In the genomic region with DNA sequence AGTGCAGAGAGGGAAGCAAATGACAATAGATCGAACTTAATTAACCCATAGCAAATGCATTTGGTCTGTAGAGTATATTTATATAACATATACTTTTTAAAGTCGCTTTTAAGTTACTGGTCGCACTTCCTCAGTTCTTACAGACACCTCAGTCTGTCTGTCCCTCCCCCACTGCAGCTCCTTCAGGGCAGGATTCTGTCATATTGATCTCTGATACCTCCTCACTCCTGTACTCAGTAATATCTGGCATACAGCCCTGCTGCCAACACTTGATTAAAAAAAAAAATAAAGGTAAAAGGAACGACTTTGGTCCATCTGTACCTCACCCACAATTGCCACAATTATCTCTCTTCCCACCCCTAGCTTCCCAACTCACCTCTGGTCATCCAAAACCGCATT, we compare ENCODE assay signal across 8 mouse cellular contexts. TPM values are rescaled to one million over a fixed set of nuclear protein-coding genes. Genes with fewer than 3 reads are reported as not detected.
A peak's percentile ranks its signal among the peaks of the same experiment; 100 is the strongest.
DNase-seq lines count a peak whose midpoint lies in the region; ATAC-seq and TF ChIP-seq lines count a peak whose summit lies in the region.

No protein-coding gene starts in this region.

- TF ChIP-seq CTCF in lung, embryonic 14.5 days (IDR thresholded peaks at IDR 0.05; ENCODE audit: low read depth): no peak
- TF ChIP-seq CTCF in lung, adult 2 months (IDR thresholded peaks at IDR 0.05; ENCODE audit: insufficient read depth, low read length): no peak
- no peak for TF ChIP-seq CTCF in intestine, postnatal 0 days (IDR thresholded peaks at IDR 0.05; ENCODE audit: low read depth)

- 0 out of 2 replicates have a peak, but pooled peaks cover 6% of the 10 kb centered on the region for H3K4me1 ChIP-seq in lung, embryonic 14.5 days (ENCODE audit: insufficient read depth)
- peaks cover 6% of the 10 kb centered on the region for H3K4me1 ChIP-seq in lung, adult 2 months (ENCODE audit: control insufficient read depth, insufficient read depth, low read length)
- peaks cover 8% of the 10 kb centered on the region; the same call in 1 of the 2 replicates for H3K4me1 ChIP-seq in embryonic facial prominence, embryonic 15.5 days
- H3K4me1 ChIP-seq in intestine, postnatal 0 days (replicated peaks; ENCODE audit: control insufficient read depth, insufficient read depth, low read length): no peaks in the 10 kb centered on the region
- peaks cover 26% of the 10 kb centered on the region for H3K4me1 ChIP-seq in neural tube, embryonic 13.5 days (replicated peaks)

- no peaks in the 10 kb centered on the region for H3K9me3 ChIP-seq in lung, embryonic 14.5 days (ENCODE audit: low read depth, low read length)
- no peaks in the 10 kb centered on the region for H3K9me3 ChIP-seq in embryonic facial prominence, embryonic 15.5 days (replicated peaks)
- no peaks in the 10 kb centered on the region for H3K9me3 ChIP-seq in intestine, postnatal 0 days (ENCODE audit: control insufficient read depth)
- no peaks in the 10 kb centered on the region for H3K9me3 ChIP-seq in neural tube, embryonic 13.5 days

- no peak for TF ChIP-seq POLR2A in lung, adult 2 months (IDR thresholded peaks at IDR 0.05; ENCODE audit: borderline replicate concordance, extremely low read depth, low read depth, low read length)

- DNase-seq in lung, embryonic 14.5 days: no peak
- no peak for DNase-seq in lung, adult 2 months
- DNase-seq in cerebellum, adult 9-11 months: no peak
- no peak for DNase-seq in gastrocnemius, adult 18-20 months (ENCODE audit: low spot score)

- WGBS in lung, embryonic 14.5 days: 32% methylated on average over 5 of the region's 5 CpGs
- WGBS in lung, adult 2 months: 44% methylated on average over 5 of the region's 5 CpGs
- 46% methylated on average over 5 of the region's 5 CpGs for WGBS in embryonic facial prominence, embryonic 15.5 days
- 46% methylated on average over 5 of the region's 5 CpGs for WGBS in intestine, postnatal 0 days
- whole genome bisulfite sequencing in neural tube, embryonic 13.5 days: 37% methylated on average over 5 of the region's 5 CpGs

- H3K27me3 ChIP-seq in lung, embryonic 14.5 days (ENCODE audit: insufficient read depth, low read length): no peaks in the 10 kb centered on the region
- H3K27me3 ChIP-seq in embryonic facial prominence, embryonic 15.5 days: no peaks in the 10 kb centered on the region
- no peaks in the 10 kb centered on the region for H3K27me3 ChIP-seq in intestine, postnatal 0 days (replicated peaks; ENCODE audit: control insufficient read depth, insufficient read depth, low read length)
- H3K27me3 ChIP-seq in neural tube, embryonic 13.5 days: no peaks in the 10 kb centered on the region

- peak overlapping the region; percentile 47 for H3K4me3 ChIP-seq in lung, embryonic 14.5 days (ENCODE audit: low read depth, low read length)
- H3K4me3 ChIP-seq in lung, adult 2 months (replicated peaks; ENCODE audit: extremely low read depth, low read depth, low read length): no peak overlapping the region
- H3K4me3 ChIP-seq in embryonic facial prominence, embryonic 15.5 days (replicated peaks): peak overlapping the region; percentile 55
- H3K4me3 ChIP-seq in intestine, postnatal 0 days (ENCODE audit: low read depth, low read length): peak overlapping the region; percentile 59
- H3K4me3 ChIP-seq in neural tube, embryonic 13.5 days: peak overlapping the region; percentile 48

- no peak overlapping the region for H3K9ac ChIP-seq in lung, embryonic 14.5 days
- H3K9ac ChIP-seq in embryonic facial prominence, embryonic 15.5 days: 0 out of 2 replicates have a peak overlapping the region, but pooled peaks have one; percentile 35
- H3K9ac ChIP-seq in intestine, postnatal 0 days (ENCODE audit: low read depth, low read length): 0 out of 2 replicates have a peak overlapping the region, but pooled peaks have one; percentile 57
- H3K9ac ChIP-seq in neural tube, embryonic 13.5 days: peak overlapping the region; percentile 79

- peaks cover 28% of the 10 kb centered on the region for H3K36me3 ChIP-seq in lung, embryonic 14.5 days (ENCODE audit: insufficient read depth)
- H3K36me3 ChIP-seq in embryonic facial prominence, embryonic 15.5 days: peaks cover 31% of the 10 kb centered on the region
- H3K36me3 ChIP-seq in intestine, postnatal 0 days (ENCODE audit: control insufficient read depth, insufficient read depth): peaks cover 41% of the 10 kb centered on the region
- peaks cover 41% of the 10 kb centered on the region for H3K36me3 ChIP-seq in neural tube, embryonic 13.5 days

- no peak overlapping the region for H3K27ac ChIP-seq in lung, embryonic 14.5 days (ENCODE audit: low read depth)
- H3K27ac ChIP-seq in embryonic facial prominence, embryonic 15.5 days (replicated peaks): no peak overlapping the region; the same call in 1 of the 2 replicates
- no peak overlapping the region for H3K27ac ChIP-seq in intestine, postnatal 0 days (ENCODE audit: low read depth, low read length)
- H3K27ac ChIP-seq in neural tube, embryonic 13.5 days (replicated peaks): 0 out of 2 replicates have a peak overlapping the region, but pooled peaks have one; percentile 52

- ATAC-seq in lung, embryonic 14.5 days (ENCODE audit: insufficient read depth): no peak
- ATAC-seq in embryonic facial prominence, embryonic 15.5 days (ENCODE audit: insufficient number of reproducible peaks, low FRiP score, low TSS enrichment, low read depth): no peak
- no peak for ATAC-seq in intestine, postnatal 0 days
- ATAC-seq in neural tube, embryonic 13.5 days (ENCODE audit: low read depth): no peak; the same call in 1 of the 2 replicates
- no peak for ATAC-seq in inflammation-experienced regulatory T-cells, adult 6 months

- H3K4me2 ChIP-seq in lung, embryonic 14.5 days: peak overlapping the region; percentile 81
- H3K4me2 ChIP-seq in embryonic facial prominence, embryonic 15.5 days (replicated peaks): peak overlapping the region; percentile 88
- peak overlapping the region; percentile 86 for H3K4me2 ChIP-seq in intestine, postnatal 0 days (replicated peaks; ENCODE audit: low read depth)
- H3K4me2 ChIP-seq in neural tube, embryonic 13.5 days: peak overlapping the region; percentile 66

RNA-seq across cellular contexts. Expression of gene Emc9, which starts 0.8 kb away (rescaled TPM):
- polyA plus RNA-seq in lung, embryonic 14.5 days (2014; fragmentation: Nextera tagmentation; extraction: Ambion mirVana): 2.1 and 2.4 TPM in 2 replicates
- polyA plus RNA-seq in lung, adult 2 months (2012; rRNA removed): 20.7 and 20.8 TPM in 2 replicates
- 9.7 and 11.6 TPM in 2 replicates for polyA plus RNA-seq in embryonic facial prominence, embryonic 15.5 days (2015; fragmentation: Nextera tagmentation; extraction: Ambion mirVana)
- polyA plus RNA-seq in intestine, postnatal 0 days (2015; fragmentation: Nextera tagmentation; extraction: Ambion mirVana): 21.6 TPM in 2 replicates
- 20.4 and 24.5 TPM in 2 replicates for polyA plus RNA-seq in neural tube, embryonic 13.5 days (2015; fragmentation: Nextera tagmentation; extraction: Ambion mirVana)
- polyA plus RNA-seq in inflammation-experienced regulatory T-cells, adult 6 months (2017; shearing (Covaris generic)): 10 to 100 TPM; 19.1 to 25.6 (median 23.3) TPM
- 10 to 100 TPM; 38.2 to 40.5 TPM for total RNA-seq in gastrocnemius, adult 18-20 months (2021)

RNA-seq across cellular contexts. Expression of gene Psme1, which starts 6.4 kb away (rescaled TPM):
- 139 and 142 TPM in 2 replicates for polyA plus RNA-seq in lung, embryonic 14.5 days (2014; fragmentation: Nextera tagmentation; extraction: Ambion mirVana)
- polyA plus RNA-seq in lung, adult 2 months (2012; rRNA removed): 82.8 and 98.6 TPM in 2 replicates
- 129 and 134 TPM in 2 replicates for polyA plus RNA-seq in embryonic facial prominence, embryonic 15.5 days (2015; fragmentation: Nextera tagmentation; extraction: Ambion mirVana)
- polyA plus RNA-seq in intestine, postnatal 0 days (2015; fragmentation: Nextera tagmentation; extraction: Ambion mirVana): 283 and 287 TPM in 2 replicates
- polyA plus RNA-seq in neural tube, embryonic 13.5 days (2015; fragmentation: Nextera tagmentation; extraction: Ambion mirVana): 167 and 179 TPM in 2 replicates
- 100 to 1,000 TPM; 667 to 812 (median 693) TPM for polyA plus RNA-seq in inflammation-experienced regulatory T-cells, adult 6 months (2017; shearing (Covaris generic))
- 10 to 100 TPM; 65.1 to 72.7 TPM for total RNA-seq in gastrocnemius, adult 18-20 months (2021)

RNA-seq across cellular contexts. Expression of gene Psme2, which starts 6.6 kb away (rescaled TPM):
- polyA plus RNA-seq in lung, embryonic 14.5 days (2014; fragmentation: Nextera tagmentation; extraction: Ambion mirVana): 228 and 242 TPM in 2 replicates
- 45.0 and 60.5 TPM in 2 replicates for polyA plus RNA-seq in lung, adult 2 months (2012; rRNA removed)
- 238 and 259 TPM in 2 replicates for polyA plus RNA-seq in embryonic facial prominence, embryonic 15.5 days (2015; fragmentation: Nextera tagmentation; extraction: Ambion mirVana)
- polyA plus RNA-seq in intestine, postnatal 0 days (2015; fragmentation: Nextera tagmentation; extraction: Ambion mirVana): 481 and 514 TPM in 2 replicates
- polyA plus RNA-seq in neural tube, embryonic 13.5 days (2015; fragmentation: Nextera tagmentation; extraction: Ambion mirVana): 178 and 199 TPM in 2 replicates
- polyA plus RNA-seq in inflammation-experienced regulatory T-cells, adult 6 months (2017; shearing (Covaris generic)): 1,000 to 10,000 TPM in 1 of 3 experiments, 100 to 1,000 TPM in 2; 828 to 1,360 (median 869) TPM
- total RNA-seq in gastrocnemius, adult 18-20 months (2021): 10 to 100 TPM; 50.1 to 56.1 TPM

RNA-seq across cellular contexts. Expression of gene Rnf31, which starts 7.2 kb away (rescaled TPM):
- 14.4 and 16.9 TPM in 2 replicates for polyA plus RNA-seq in lung, embryonic 14.5 days (2014; fragmentation: Nextera tagmentation; extraction: Ambion mirVana)
- 37.7 and 42.8 TPM in 2 replicates for polyA plus RNA-seq in lung, adult 2 months (2012; rRNA removed)
- 17.9 and 18.1 TPM in 2 replicates for polyA plus RNA-seq in embryonic facial prominence, embryonic 15.5 days (2015; fragmentation: Nextera tagmentation; extraction: Ambion mirVana)
- 18.2 and 24.0 TPM in 2 replicates for polyA plus RNA-seq in intestine, postnatal 0 days (2015; fragmentation: Nextera tagmentation; extraction: Ambion mirVana)
- polyA plus RNA-seq in neural tube, embryonic 13.5 days (2015; fragmentation: Nextera tagmentation; extraction: Ambion mirVana): 21.7 and 27.5 TPM in 2 replicates
- 10 to 100 TPM; 26.7 to 37.2 (median 35.3) TPM for polyA plus RNA-seq in inflammation-experienced regulatory T-cells, adult 6 months (2017; shearing (Covaris generic))
- total RNA-seq in gastrocnemius, adult 18-20 months (2021): 10 to 100 TPM; 19.0 to 19.8 TPM

RNA-seq across cellular contexts. Expression of gene Fitm1, which starts 8.9 kb away (rescaled TPM):
- polyA plus RNA-seq in lung, embryonic 14.5 days (2014; fragmentation: Nextera tagmentation; extraction: Ambion mirVana): 0.76 and 1.7 TPM in 2 replicates
- 5.1 and 17.5 TPM in 2 replicates for polyA plus RNA-seq in lung, adult 2 months (2012; rRNA removed)
- polyA plus RNA-seq in embryonic facial prominence, embryonic 15.5 days (2015; fragmentation: Nextera tagmentation; extraction: Ambion mirVana): 24.8 and 29.7 TPM in 2 replicates
- 0.48 and 0.52 TPM in 2 replicates for polyA plus RNA-seq in intestine, postnatal 0 days (2015; fragmentation: Nextera tagmentation; extraction: Ambion mirVana)
- polyA plus RNA-seq in neural tube, embryonic 13.5 days (2015; fragmentation: Nextera tagmentation; extraction: Ambion mirVana): 1.0 and 3.2 TPM in 2 replicates
- polyA plus RNA-seq in inflammation-experienced regulatory T-cells, adult 6 months (2017; shearing (Covaris generic)): not detected
- 100 to 1,000 TPM; 273 to 289 TPM for total RNA-seq in gastrocnemius, adult 18-20 months (2021)
